Mouse (Mus musculus) MEL (cell line): ENCODE data around the gene Igsf10.

Experiments used
- ELF1 ChIP-seq: IDR thresholded peaks from 2 replicates; pipeline ENCODE4 v1.6.1; 2014; ENCODE audit warnings: low read depth, mild to moderate bottlenecking, inconsistent platforms, low read length, improper control_type of control experiment, moderate library complexity
- NRF1 ChIP-seq: IDR thresholded peaks from 2 replicates; pipeline ENCODE4 v1.6.1; 2014; ENCODE audit warnings: low read depth, mild to moderate bottlenecking, inconsistent platforms, low read length, improper control_type of control experiment, moderate library complexity; ENCODE audit not compliant: poor library complexity, insufficient read depth, severe bottlenecking
- RAD21 ChIP-seq: IDR thresholded peaks from 2 replicates; pipeline ENCODE4 v1.6.1; 2011; ENCODE audit warnings: mild to moderate bottlenecking, low read depth, low read length, improper control_type of control experiment
- ZMIZ1 ChIP-seq: IDR thresholded peaks from 2 replicates; pipeline ENCODE4 v1.6.1; 2012; ENCODE audit warnings: low read depth, mild to moderate bottlenecking, inconsistent platforms, low read length, improper control_type of control experiment, moderate library complexity

DNA sequence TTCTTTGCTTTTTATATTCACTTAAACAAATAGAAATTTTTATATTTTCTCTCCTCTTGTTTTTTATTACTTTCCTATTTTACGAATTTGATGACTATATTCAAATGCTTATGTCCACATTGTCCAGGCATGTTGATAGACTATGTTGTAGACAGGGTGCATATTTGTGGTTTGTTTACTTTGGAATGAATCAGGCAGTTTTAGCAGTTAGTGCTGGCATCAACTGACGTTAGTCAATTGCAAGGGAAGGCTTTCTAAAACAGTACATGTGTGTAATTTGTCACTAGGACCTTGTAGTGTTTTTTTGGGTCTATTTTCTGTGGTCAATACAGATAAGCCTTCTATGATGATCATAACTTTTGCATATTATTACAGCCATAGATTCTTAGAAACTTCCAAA, 53.6 kb downstream of the Igsf10 start:
- no peak for TF ChIP-seq ZMIZ1
- TF ChIP-seq NRF1: no peak
- TF ChIP-seq RAD21: no peak
- TF ChIP-seq ELF1: no peak
